Mouse (Mus musculus): ENCODE measurements around the gene Srrm1.

- TF ChIP-seq CTCF (IDR thresholded peaks at IDR 0.05; ENCODE audit: low read depth, low read length) (no peak), TAL1 (conservative IDR thresholded peaks at IDR 0.05; ENCODE audit: low read depth, low read length) (no peak)
Measured at GRCm38 (mm10) chr4:135285436-135285835, 67.7 kb downstream of the Srrm1 start.
